In genomic region chr13:54794843-54795242, GRCm38 (mm10) we compare ENCODE assay signal across 25 mouse cellular contexts. TPM values are rescaled to one million over a fixed set of nuclear protein-coding genes. Genes with fewer than 3 reads are reported as not detected.
A peak's percentile ranks its signal among the peaks of the same experiment; 100 is the strongest.
DNase-seq lines count a peak whose midpoint lies in the region; ATAC-seq and TF ChIP-seq lines count a peak whose summit lies in the region.
"Had no signal": no experiment of that assay in that cellular context is flagged by ENCODE, and none has a peak within 500 bp of the region (broad histone marks: within the 10 kb centered on the region; RNA-seq: fewer than 3 reads in every experiment).

No protein-coding gene starts in this region.

- peak; percentile 19; the same call in 1 of the 2 replicates for TF ChIP-seq CTCF in gastrocnemius, adult 2 months (IDR thresholded peaks at IDR 0.05)
- peak; percentile 39 for TF ChIP-seq CTCF in left cerebral cortex, adult 2 months (IDR thresholded peaks at IDR 0.05)

- H3K27ac ChIP-seq in gastrocnemius, adult 2 months = no peak overlapping the region
- peak overlapping the region; percentile 58 for H3K27ac ChIP-seq in left cerebral cortex, adult 2 months
- H3K27ac ChIP-seq: embryonic facial prominence, embryonic 13.5 days; hindbrain, embryonic 15.5 days; lung, embryonic 15.5 days had no signal

- intact Hi-C loops in gastrocnemius, adult 2 months (cut with DNase I) = loop anchor here (5.0 kb wide), 1 partner anchor 382 kb away; no protein-coding TSS in a partner anchor
- intact Hi-C loops in gastrocnemius, postnatal 14 days (cut with DNase I; ENCODE audit: low total_unique reads) = loop anchor here (5.0 to 10.0 kb wide), 2 partner anchors 277 to 380 kb away; no protein-coding TSS in a partner anchor
- intact Hi-C loops in left cerebral cortex, adult 2 months (cut with DNase I) = loop anchor here (2.0 to 5.0 kb wide), 2 partner anchors 36 to 207 kb away; no protein-coding TSS in a partner anchor

- ATAC-seq in activated CD4-positive, CD25-positive, alpha-beta regulatory T cell, adult 4 months = no peak

- H3K4me3 ChIP-seq in gastrocnemius, adult 2 months = no peak overlapping the region
- no peak overlapping the region for H3K4me3 ChIP-seq in left cerebral cortex, adult 2 months
- H3K4me3 ChIP-seq: embryonic facial prominence, embryonic 13.5 days; hindbrain, embryonic 15.5 days; lung, embryonic 15.5 days had no signal

- DNase-seq in gastrocnemius, adult 2 months = no peak
- no peak for DNase-seq in gastrocnemius, postnatal 14 days
- no peak for DNase-seq in left cerebral cortex, adult 2 months (ENCODE audit: extremely low spot score in 1 of 2, low spot score in 2 of 2)
- no peak for DNase-seq in left cerebral cortex, adult 11 months (ENCODE audit: low spot score)
- peak; percentile 29 for DNase-seq in 416B (ENCODE audit: low read depth)
- peak; percentile 29 for DNase-seq in brain, adult 2 months (ENCODE audit: low read depth, low spot score)
- DNase-seq in spleen, postnatal 14 days (ENCODE audit: low spot score in 2 of 2) = no peak
- DNase-seq: adrenal gland, adult 2 months; cerebellum, adult 2 months; gastrocnemius, postnatal 10 days; kidney, adult 18-20 months; kidney, postnatal 4 days; left cerebral cortex, postnatal 4 days; right cerebral cortex, postnatal 4 days had no signal

RNA-seq across cellular contexts. Expression of gene Tspan17, which starts 5.7 kb away (rescaled TPM):
- 10 to 100 TPM; 15.3 to 25.3 TPM for total RNA-seq in gastrocnemius, adult 2 months (2021)
- 10 to 100 TPM; 23.0 to 25.8 TPM for total RNA-seq in gastrocnemius, postnatal 14 days (2021)
- 10 to 100 TPM; 91.7 to 95.3 TPM for total RNA-seq in left cerebral cortex, adult 2 months (2021)
- 1 to 10 TPM; 1.5 to 2.2 TPM for polyA plus RNA-seq in activated CD4-positive, CD25-positive, alpha-beta regulatory T cell, adult 4 months (2017; shearing (Covaris generic))
- total RNA-seq: megakaryocyte-erythroid progenitor cell, adult 5-6 weeks had no signal

RNA-seq across cellular contexts. Expression of gene Eif4e1b, which starts 11.0 kb away (rescaled TPM):
- total RNA-seq in gastrocnemius, adult 2 months (2021) = not detected
- not detected for total RNA-seq in gastrocnemius, postnatal 14 days (2021)
- total RNA-seq in left cerebral cortex, adult 2 months (2021) = not detected
- not detected for polyA plus RNA-seq in activated CD4-positive, CD25-positive, alpha-beta regulatory T cell, adult 4 months (2017; shearing (Covaris generic))
- total RNA-seq: adrenal gland, adult 2 months; gastrocnemius, postnatal 10 days; heart, postnatal 25 days; layer of hippocampus, postnatal 25 days; left cerebral cortex, postnatal 4 days; liver, adult 2 months; megakaryocyte-erythroid progenitor cell, adult 5-6 weeks had no signal
- polyA plus RNA-seq: adrenal gland, adult 2 months; C2C12; cerebellum, adult 2 months; embryonic facial prominence, embryonic 13.5 days; hindbrain, embryonic 15.5 days; liver, adult 2 months; lung, embryonic 15.5 days; neural tube, embryonic 14.5 days had no signal

RNA-seq across cellular contexts. Expression of gene Sncb, which starts 28.4 kb away (rescaled TPM):
- total RNA-seq in gastrocnemius, adult 2 months (2021) = not detected
- under 1 TPM in 1 of 2 experiments, not detected in 1; 0.18 TPM for total RNA-seq in gastrocnemius, postnatal 14 days (2021)
- 100 to 1,000 TPM; 869 to 881 TPM for total RNA-seq in left cerebral cortex, adult 2 months (2021)
- polyA plus RNA-seq in activated CD4-positive, CD25-positive, alpha-beta regulatory T cell, adult 4 months (2017; shearing (Covaris generic)) = under 1 TPM; 0.33 to 0.62 TPM
- total RNA-seq: ES-E14; heart, postnatal 25 days; liver, adult 2 months; megakaryocyte-erythroid progenitor cell, adult 5-6 weeks had no signal
- polyA plus RNA-seq: C2C12; liver, adult 2 months had no signal

RNA-seq across cellular contexts. Expression of gene Gprin1, which starts 45.2 kb away (rescaled TPM):
- total RNA-seq in gastrocnemius, adult 2 months (2021) = not detected
- under 1 TPM; 0.09 to 0.12 TPM for total RNA-seq in gastrocnemius, postnatal 14 days (2021)
- 100 to 1,000 TPM; 128 to 130 TPM for total RNA-seq in left cerebral cortex, adult 2 months (2021)
- polyA plus RNA-seq in activated CD4-positive, CD25-positive, alpha-beta regulatory T cell, adult 4 months (2017; shearing (Covaris generic)) = not detected
- total RNA-seq: heart, postnatal 25 days; liver, adult 2 months; megakaryocyte-erythroid progenitor cell, adult 5-6 weeks had no signal
- polyA plus RNA-seq: liver, adult 2 months had no signal

Comparison
In these comparisons a context has a peak if more than half of its experiments do, and no peak if none do; other contexts are left out.
1. DNase-seq: peak in 416B (single experiment) and brain, adult 2 months (single experiment); none in gastrocnemius, adult 2 months (single experiment), gastrocnemius, postnatal 14 days (single experiment), left cerebral cortex, adult 2 months (0 of 2), left cerebral cortex, adult 11 months (single experiment) and spleen, postnatal 14 days (0 of 2).
2. RNA of gene Sncb, which starts 28.4 kb away (total RNA-seq): 869 to 881 TPM in left cerebral cortex, adult 2 months; 0.18 TPM in gastrocnemius, postnatal 14 days and not detected in gastrocnemius, adult 2 months; every median in the first group is over 100 times any median in the second.